Mouse (Mus musculus): ENCODE results near the gene Trabd2b.

DNA sequence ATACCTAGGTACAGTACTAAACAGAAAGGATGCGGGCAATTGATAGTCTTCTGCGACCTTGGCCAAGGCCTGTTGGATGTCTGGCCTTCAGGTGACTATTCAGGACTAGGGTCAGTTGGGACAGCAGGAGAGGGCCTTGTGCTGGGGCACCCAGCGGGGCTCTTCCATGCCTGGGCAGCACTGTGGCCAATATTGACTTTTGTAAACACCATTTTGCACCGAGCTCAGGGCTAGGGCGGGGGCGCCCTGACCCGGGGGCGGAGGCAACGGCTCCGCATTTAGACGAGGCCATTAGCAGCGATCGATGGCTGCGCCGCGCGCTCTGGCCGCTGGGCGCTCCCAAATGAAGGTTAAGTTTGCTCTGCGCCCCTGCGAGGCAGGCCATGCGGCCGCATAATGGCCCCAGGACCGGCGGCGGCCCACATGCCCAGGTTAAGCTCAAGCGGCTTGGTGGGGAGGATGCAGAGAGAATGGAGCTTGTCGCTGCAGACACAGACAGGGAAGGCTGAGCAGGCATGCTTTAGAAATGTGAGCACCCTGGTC lies 242.1 kb downstream of the Trabd2b start:
- no peak for TF ChIP-seq CTCF (IDR thresholded peaks at IDR 0.05; ENCODE audit: low read depth)
- TF ChIP-seq EP300 (IDR thresholded peaks at IDR 0.05; ENCODE audit: low read depth) = no peak

Measured in heart, postnatal 0 days (tissue).